Mouse (Mus musculus) frontal cortex, postnatal 14 days (tissue): ENCODE data around the gene Pygm.

Experiments
- DNase-seq, 2 experiments: peaks; one replicate each; pipeline ENCODE4 v3.0.0; 2022; ENCODE audit warnings: low spot score in 2 of 2

Pygm gene

GRCm38 (mm10) chr19:6443016-6443415, 58.8 kb downstream of the Pygm start:
- no peak for DNase-seq

- DNase-seq: peak in 1 of 2 experiments; percentile 63
Observed at GRCm38 (mm10) chr19:6445761-6446423, 61.7 kb downstream of the Pygm start.

GRCm38 (mm10) chr19:6446736-6447437, 62.7 kb downstream of the Pygm start:
- DNase-seq: no peak
